Mouse (Mus musculus) erythroblast, adult 5-6 weeks (primary cell): ENCODE results near the gene Allc. TPM values are rescaled to one million over a fixed set of nuclear protein-coding genes. Genes with fewer than 3 reads are reported as not detected.

Source experiments
- ATAC-seq: replicated peaks from 2 replicates; pipeline ENCODE4 v1.8.0; 2016; ENCODE audit warnings: moderate number of reproducible peaks, mild to moderate bottlenecking, moderate TSS enrichment, inconsistent platforms; ENCODE audit not compliant: poor library complexity, low FRiP score, severe bottlenecking
- total RNA-seq, 2 experiments: library from RNA; stranded (forward) in 1 of 2; stranded (reverse) in 1 of 2; fragments of 150-400 nt in 1 of 2; fragments of 200-764, 138-1000 nt in 1 of 2; gene quantifications; 2 replicates each; pipeline versions ENCODE4 v1.2.3 to v1.2.4; 2015 to 2017; ENCODE audit warnings: low replicate concordance in 2 of 2

Allc gene
- total RNA-seq (2015; ENCODE audit: low replicate concordance) (not detected in 2 replicates), total RNA-seq (2017; ENCODE audit: low replicate concordance) (not detected in 2 replicates)

DNA sequence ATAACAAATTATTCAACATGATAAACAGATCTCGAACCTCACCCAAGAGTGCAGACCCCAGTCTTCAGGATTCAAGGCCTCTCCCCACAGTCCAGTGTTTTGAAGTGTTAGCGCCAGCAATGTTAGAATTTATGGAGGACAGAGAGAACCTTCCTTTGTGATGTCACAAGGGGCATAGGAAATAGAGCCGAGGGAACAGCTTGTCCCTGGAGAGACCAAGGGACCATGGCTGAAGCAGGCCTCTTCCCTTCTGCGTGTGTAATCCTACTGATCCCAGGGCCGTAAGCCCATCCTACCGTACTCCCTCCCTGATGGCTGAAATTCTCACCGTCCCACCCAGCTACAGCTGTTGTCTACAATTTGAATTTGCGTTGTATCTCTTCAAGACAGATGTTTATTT, at the start of gene Allc:
Allc (minus strand) TSS at position 101 of the 400 bp plus-strand sequence.
- ATAC-seq: no peak

DNA sequence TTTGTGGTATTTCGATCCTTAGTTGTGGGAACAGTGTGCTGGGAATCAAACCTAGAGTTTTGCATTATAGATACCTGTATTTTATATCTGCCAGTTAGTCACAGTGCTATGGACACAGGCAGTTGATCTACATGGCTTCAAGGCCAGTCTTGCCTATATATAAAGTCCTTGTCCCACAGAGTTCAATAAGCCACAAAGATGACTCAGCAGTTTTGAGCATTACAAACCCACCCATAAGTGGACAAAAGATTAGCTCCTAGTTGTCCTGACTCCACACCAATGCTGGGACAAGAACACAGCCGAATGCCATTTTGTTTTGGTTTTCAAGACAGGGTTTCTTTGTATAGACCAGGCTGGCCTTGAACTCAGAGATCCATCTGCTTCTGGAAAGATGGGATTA, 46.1 kb upstream of the Allc start:
- ATAC-seq: no peak

DNA sequence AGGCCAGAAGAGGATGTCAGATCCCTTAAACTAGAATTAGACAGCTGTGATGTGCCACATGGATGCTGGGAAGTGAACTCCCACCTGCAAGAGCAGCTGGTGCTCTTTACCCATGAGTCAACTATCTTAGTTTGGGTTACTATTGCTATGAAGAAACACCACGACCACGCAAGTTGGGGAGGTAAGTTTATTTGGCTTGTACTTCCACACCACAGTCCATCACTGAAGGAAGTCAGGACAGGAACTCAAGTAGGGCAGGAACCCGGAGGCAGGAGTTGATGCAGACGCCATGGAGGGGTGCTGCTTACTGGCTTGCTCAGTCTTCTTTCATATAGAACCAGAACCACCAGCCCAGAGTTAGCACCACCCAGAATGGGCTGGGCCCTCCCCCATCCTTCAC, 44.8 kb upstream of the Allc start:
- no peak for ATAC-seq

GRCm38 (mm10) chr12:28625407-28625806, 43.1 kb upstream of the Allc start:
- ATAC-seq: no peak

- ATAC-seq: no peak
Measured at GRCm38 (mm10) chr12:28624251-28624650, 41.9 kb upstream of the Allc start.

GRCm38 (mm10) chr12:28623195-28623594, 40.9 kb upstream of the Allc start, which contains the start of gene Colec11:
Gene Colec11 (minus strand): TSS chr12:28623377.
- ATAC-seq: no peak

DNA sequence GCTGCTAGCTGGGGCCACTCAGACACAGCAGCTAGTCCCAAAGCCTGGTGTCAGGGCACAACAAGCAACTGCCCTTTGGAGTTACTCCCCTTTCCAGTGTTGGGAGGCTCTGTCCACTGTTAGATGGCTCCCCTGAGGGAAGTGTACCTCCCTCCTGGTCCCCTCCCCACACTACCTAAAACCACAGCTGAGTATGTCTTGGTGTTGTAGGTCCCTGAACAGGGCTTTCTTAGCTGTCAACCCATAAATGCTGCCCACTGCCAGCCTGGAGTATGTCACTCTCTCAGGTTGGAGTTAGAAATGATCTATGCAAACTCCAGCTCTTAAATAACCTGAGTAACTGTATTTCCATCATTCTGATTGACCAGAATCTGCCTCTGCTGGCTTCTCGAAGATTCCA, 40.3 kb upstream of the Allc start:
- no peak for ATAC-seq

DNA sequence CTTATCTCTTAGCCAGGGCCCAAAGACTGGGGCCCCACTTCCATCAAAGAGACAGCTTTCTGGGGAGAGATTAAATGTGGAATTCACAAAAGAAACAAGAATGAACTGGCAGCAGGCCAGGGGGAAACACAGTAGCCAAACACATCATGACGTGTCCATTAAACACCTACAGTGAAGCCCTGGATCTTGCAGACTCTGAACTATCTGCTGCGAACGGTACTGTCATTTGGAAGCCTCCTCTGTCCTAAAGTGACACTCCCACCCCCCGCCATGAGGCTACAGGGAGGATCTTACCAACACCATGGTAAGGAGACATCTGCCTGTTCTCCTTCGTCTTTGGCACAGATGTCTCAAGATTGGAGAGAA, 39.8 kb upstream of the Allc start:
- ATAC-seq: no peak

GRCm38 (mm10) chr12:28621451-28622166, 39.3 kb upstream of the Allc start:
- ATAC-seq: no peak

GRCm38 (mm10) chr12:28617297-28617696, 35.0 kb upstream of the Allc start:
- no peak for ATAC-seq

DNA sequence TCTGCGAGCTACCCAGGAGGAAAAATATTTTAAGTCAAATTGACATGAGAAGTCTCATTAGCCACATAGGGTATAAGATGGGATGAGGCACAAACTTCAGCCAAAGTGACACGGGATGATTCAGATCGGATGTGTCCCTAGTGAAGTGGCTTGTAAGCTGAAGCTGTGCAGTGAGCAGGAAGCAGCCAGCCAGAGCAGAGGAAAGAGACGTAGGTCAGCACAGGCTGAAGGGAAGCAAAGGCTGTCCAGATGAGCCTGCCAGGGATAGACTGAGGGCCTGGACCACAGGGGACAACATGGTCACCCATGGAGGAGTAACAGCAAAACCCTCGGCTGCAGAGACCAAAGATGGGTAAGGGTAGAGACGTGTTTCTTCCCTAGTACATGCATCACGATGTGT, 32.1 kb upstream of the Allc start:
- no peak for ATAC-seq

DNA sequence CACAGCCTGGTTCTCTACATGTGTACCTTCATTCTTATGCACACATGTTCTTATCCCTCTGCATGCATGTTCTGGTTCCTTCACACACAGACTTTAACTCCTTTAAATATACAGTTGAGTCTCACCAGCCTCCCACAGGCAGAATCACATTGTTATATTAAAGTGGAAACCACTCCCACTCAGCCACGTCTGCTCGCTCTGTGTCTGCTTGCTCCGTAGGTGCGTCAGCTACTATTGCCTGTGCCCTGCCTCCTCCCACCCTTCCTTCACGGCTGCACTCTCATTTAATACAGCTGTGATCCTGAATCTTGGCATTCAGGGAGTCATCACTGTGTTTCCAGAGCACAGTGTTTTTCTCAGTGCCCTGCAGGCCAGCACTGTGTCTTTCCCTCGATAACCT, 30.1 kb upstream of the Allc start:
- no peak for ATAC-seq

DNA sequence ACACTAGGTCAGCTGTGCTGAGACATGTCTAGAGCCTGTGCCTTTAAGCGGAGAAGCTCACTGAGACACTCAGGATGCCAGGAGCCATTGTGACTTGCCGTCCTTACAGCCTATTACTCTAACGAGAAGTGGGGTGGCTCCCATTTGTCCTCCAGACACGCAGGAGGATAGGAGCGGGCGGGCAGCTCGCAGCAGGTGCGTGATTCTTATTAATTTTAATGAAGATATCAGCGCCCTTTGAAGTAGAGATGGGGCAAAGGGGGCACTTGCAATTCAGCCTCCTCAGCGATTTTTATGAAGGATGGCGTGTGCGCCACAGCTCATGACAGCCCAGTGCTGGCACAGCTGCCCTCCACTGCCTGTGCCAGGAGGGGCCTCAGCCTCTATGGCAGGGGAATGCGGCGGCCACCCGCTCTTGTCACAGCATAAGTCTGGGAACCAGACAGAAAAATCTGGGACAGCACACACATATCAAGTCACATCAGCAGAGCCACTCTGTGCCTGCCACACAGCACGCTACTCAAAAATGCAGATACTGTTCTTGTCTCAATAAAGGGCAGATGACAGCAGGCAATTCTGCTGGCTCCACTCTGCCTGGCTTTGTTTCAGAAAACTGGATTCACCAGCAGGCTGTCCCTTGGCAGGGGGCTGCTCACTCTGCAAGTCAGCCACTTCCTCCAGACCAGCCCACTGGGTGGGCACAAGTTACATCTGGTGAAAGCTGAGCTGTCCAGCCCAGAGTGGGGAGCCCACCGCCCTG, 25.4 kb upstream of the Allc start:
- no peak for ATAC-seq

DNA sequence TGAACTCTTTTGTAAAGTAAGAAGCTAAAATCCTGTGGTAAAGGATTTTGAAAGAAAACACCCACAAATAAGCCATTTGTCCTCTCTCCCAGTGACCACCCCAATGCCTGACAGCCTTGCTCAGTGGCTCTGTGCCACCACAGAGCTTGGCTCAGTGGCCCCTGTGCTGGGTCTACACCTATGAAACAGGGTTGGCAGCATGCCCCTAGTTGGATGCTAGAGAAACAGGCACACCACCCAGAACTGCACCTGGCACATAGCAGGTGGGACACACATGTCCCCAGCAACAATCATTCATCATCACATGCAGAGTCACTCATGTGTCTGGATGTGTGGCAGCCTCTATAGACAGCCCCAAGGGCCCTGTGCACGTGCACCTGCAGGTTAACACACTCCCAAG, 21.2 kb upstream of the Allc start:
- no peak for ATAC-seq

DNA sequence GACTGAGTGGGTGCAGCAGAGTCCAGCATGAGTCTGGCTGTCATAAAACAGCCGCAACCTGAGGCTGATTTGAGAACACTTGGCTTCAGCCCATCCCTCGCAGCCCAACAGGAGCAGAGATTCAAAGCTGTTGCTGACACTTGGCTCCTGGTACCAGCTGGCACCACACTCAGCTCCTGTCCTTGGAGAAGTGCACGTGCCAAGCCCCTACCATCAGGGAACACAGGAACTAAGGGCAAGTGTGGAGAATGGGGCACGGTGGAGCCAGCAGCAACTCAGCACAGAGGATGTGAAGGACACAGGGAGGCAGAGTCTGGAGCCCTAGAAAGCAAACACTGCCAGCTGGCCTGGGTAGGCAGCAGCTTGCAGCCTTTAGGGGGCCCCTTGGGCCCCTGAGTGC, 19.9 kb upstream of the Allc start:
- ATAC-seq: no peak

GRCm38 (mm10) chr12:28598526-28598991, 16.2 kb upstream of the Allc start:
- no peak for ATAC-seq

DNA sequence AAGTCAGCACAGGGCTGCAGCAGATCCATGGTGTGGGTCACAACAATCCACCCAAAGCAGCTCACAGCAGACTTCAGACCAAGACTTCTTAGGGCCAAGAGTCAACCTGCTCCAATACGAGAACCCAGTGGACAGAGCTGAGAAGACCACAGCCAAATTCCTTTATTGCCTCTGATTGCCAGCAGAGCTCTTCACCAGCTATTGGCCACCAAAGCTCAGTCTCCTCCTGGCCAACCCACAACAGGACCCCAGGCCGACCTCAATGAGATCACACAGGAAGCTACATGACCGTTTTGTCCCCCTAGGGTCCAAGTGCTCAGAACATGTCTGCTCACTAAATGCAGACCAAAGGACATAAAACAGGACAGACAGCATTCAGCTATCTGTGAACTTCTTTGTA, 15.8 kb upstream of the Allc start:
- no peak for ATAC-seq

GRCm38 (mm10) chr12:28597699-28598098, 15.4 kb upstream of the Allc start:
- ATAC-seq: no peak

DNA sequence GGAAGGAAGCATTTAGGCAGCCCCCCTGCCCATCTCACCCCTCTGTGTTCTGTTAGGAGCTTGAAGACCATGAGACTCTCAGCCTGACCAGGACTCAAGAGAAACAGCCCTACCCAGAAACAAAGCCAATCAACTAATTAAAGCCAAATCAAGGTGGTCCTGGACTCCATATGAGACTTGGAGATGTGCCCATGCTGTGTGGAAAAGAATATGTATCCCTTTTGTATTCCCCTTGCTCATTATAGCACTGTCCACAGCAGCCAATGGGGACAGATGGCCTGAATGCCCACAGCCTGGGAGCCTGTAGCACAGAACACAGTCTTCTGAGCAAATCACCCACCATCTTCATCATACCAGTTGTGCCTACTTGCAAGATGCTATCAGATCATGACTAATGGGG, 14.5 kb upstream of the Allc start:
- ATAC-seq: no peak

GRCm38 (mm10) chr12:28590428-28590827, 8.1 kb upstream of the Allc start:
- no peak for ATAC-seq
